Mouse (Mus musculus) brain, embryonic 14.5 days (tissue): Measurements from ENCODE around the gene Gdpd5.

ENCODE experiments used
- CTCF ChIP-seq: fragments of 200-500 bp; IDR thresholded peaks from 2 replicates; pipeline ENCODE4 v1.5.1; 2012; ENCODE audit warnings: inconsistent platforms, mild to moderate bottlenecking, moderate library complexity, borderline replicate concordance; ENCODE audit not compliant: insufficient read depth, insufficient read length; ENCODE audit errors: extremely low read depth
- POLR2A ChIP-seq: fragments of 200-500 bp; IDR thresholded peaks from 2 replicates; pipeline ENCODE4 v1.6.1; 2012; ENCODE audit warnings: mild to moderate bottlenecking, inconsistent platforms, borderline replicate concordance; ENCODE audit not compliant: poor library complexity, insufficient read depth, insufficient read length, severe bottlenecking; ENCODE audit errors: extremely low read depth

GRCm38 (mm10) chr7:99409441-99410222 is 28.4 kb downstream of the Gdpd5 start:
- TF ChIP-seq CTCF = no peak
- TF ChIP-seq POLR2A = no peak
